Mouse (Mus musculus): Measurements from ENCODE around the gene Il2rb. TPM values are rescaled to one million over a fixed set of nuclear protein-coding genes. Genes with fewer than 3 reads are reported as not detected.
A peak's percentile ranks its signal among the peaks of the same experiment; 100 is the strongest.

The Il2rb gene
- total RNA-seq, 1 experiment from 2014 or later: 102 TPM

- ATAC-seq (replicated peaks; ENCODE audit: insufficient number of reproducible peaks, low FRiP score, low TSS enrichment, poor library complexity, severe bottlenecking): no peak
These were observed 5.2 kb downstream of the Il2rb start for GRCm38 (mm10) chr15:78489906-78490305.

GRCm38 (mm10) chr15:78489248-78489647, 5.8 kb downstream of the Il2rb start:
- ATAC-seq (replicated peaks; ENCODE audit: insufficient number of reproducible peaks, low FRiP score, low TSS enrichment, poor library complexity, severe bottlenecking): no peak

GRCm38 (mm10) chr15:78487066-78487465, 8.0 kb downstream of the Il2rb start:
- no peak for ATAC-seq (replicated peaks; ENCODE audit: insufficient number of reproducible peaks, low FRiP score, low TSS enrichment, poor library complexity, severe bottlenecking)

- no peak for ATAC-seq (replicated peaks; ENCODE audit: insufficient number of reproducible peaks, low FRiP score, low TSS enrichment, poor library complexity, severe bottlenecking)
These were observed 8.5 kb downstream of the Il2rb start for GRCm38 (mm10) chr15:78486564-78486963.

GRCm38 (mm10) chr15:78483311-78483710, 11.8 kb downstream of the Il2rb start:
- no peak for ATAC-seq (replicated peaks; ENCODE audit: insufficient number of reproducible peaks, low FRiP score, low TSS enrichment, poor library complexity, severe bottlenecking)

- ATAC-seq (replicated peaks; ENCODE audit: insufficient number of reproducible peaks, low FRiP score, low TSS enrichment, poor library complexity, severe bottlenecking): no peak
These were observed 12.6 kb downstream of the Il2rb start for GRCm38 (mm10) chr15:78482518-78482917.

GRCm38 (mm10) chr15:78481448-78482000, 13.5 kb downstream of the Il2rb start:
- ATAC-seq (replicated peaks; ENCODE audit: insufficient number of reproducible peaks, low FRiP score, low TSS enrichment, poor library complexity, severe bottlenecking): no peak

- ATAC-seq (replicated peaks; ENCODE audit: insufficient number of reproducible peaks, low FRiP score, low TSS enrichment, poor library complexity, severe bottlenecking): no peak
These were observed 14.1 kb downstream of the Il2rb start for GRCm38 (mm10) chr15:78480991-78481390.

GRCm38 (mm10) chr15:78480111-78480510, 15.0 kb downstream of the Il2rb start:
- ATAC-seq (replicated peaks; ENCODE audit: insufficient number of reproducible peaks, low FRiP score, low TSS enrichment, poor library complexity, severe bottlenecking): no peak

- ATAC-seq (replicated peaks; ENCODE audit: insufficient number of reproducible peaks, low FRiP score, low TSS enrichment, poor library complexity, severe bottlenecking): no peak
These were observed 15.6 kb downstream of the Il2rb start for GRCm38 (mm10) chr15:78479470-78479869.

- no peak for ATAC-seq (replicated peaks; ENCODE audit: insufficient number of reproducible peaks, low FRiP score, low TSS enrichment, poor library complexity, severe bottlenecking)
These were observed 17.0 kb downstream of the Il2rb start for GRCm38 (mm10) chr15:78478073-78478472.

- no peak for ATAC-seq (replicated peaks; ENCODE audit: insufficient number of reproducible peaks, low FRiP score, low TSS enrichment, poor library complexity, severe bottlenecking)
These were observed 18.2 kb downstream of the Il2rb start for GRCm38 (mm10) chr15:78476878-78477277.

- ATAC-seq (replicated peaks; ENCODE audit: insufficient number of reproducible peaks, low FRiP score, low TSS enrichment, poor library complexity, severe bottlenecking): no peak
These were observed 19.5 kb downstream of the Il2rb start for GRCm38 (mm10) chr15:78475604-78476031.

GRCm38 (mm10) chr15:78473442-78473841, 21.6 kb downstream of the Il2rb start:
- no peak for ATAC-seq (replicated peaks; ENCODE audit: insufficient number of reproducible peaks, low FRiP score, low TSS enrichment, poor library complexity, severe bottlenecking)

GRCm38 (mm10) chr15:78471902-78472301, 23.2 kb downstream of the Il2rb start:
- ATAC-seq (replicated peaks; ENCODE audit: insufficient number of reproducible peaks, low FRiP score, low TSS enrichment, poor library complexity, severe bottlenecking): no peak

GRCm38 (mm10) chr15:78470495-78471276, 24.4 kb downstream of the Il2rb start:
- ATAC-seq (replicated peaks; ENCODE audit: insufficient number of reproducible peaks, low FRiP score, low TSS enrichment, poor library complexity, severe bottlenecking): no peak

- ATAC-seq (replicated peaks; ENCODE audit: insufficient number of reproducible peaks, low FRiP score, low TSS enrichment, poor library complexity, severe bottlenecking): no peak
These were observed 26.6 kb downstream of the Il2rb start, which contains the start of gene Tmprss6 for GRCm38 (mm10) chr15:78468379-78468937. Gene Tmprss6 (minus strand): TSS chr15:78468634.

- ATAC-seq (replicated peaks; ENCODE audit: insufficient number of reproducible peaks, low FRiP score, low TSS enrichment, poor library complexity, severe bottlenecking): no peak
These were observed 27.5 kb downstream of the Il2rb start for GRCm38 (mm10) chr15:78467570-78467969.

- ATAC-seq (replicated peaks; ENCODE audit: insufficient number of reproducible peaks, low FRiP score, low TSS enrichment, poor library complexity, severe bottlenecking): no peak
These were observed 28.3 kb downstream of the Il2rb start for GRCm38 (mm10) chr15:78466809-78467208.

- peak; percentile 60; the same call in 1 of the 2 replicates for ATAC-seq (replicated peaks; ENCODE audit: insufficient number of reproducible peaks, low FRiP score, low TSS enrichment, poor library complexity, severe bottlenecking)
These were observed 32.1 kb downstream of the Il2rb start for GRCm38 (mm10) chr15:78462981-78463380.
